Mouse (Mus musculus) spleen, adult 2 months (tissue): ENCODE measurements around the gene Bcam.

ENCODE experiments used
- CTCF ChIP-seq: fragments of 200-500 bp; IDR thresholded peaks from 2 replicates; pipeline ENCODE4 v1.5.1; 2011; ENCODE audit warnings: mild to moderate bottlenecking, inconsistent platforms; ENCODE audit not compliant: insufficient read depth, insufficient read length, insufficient replicate concordance; ENCODE audit errors: extremely low read depth
- POLR2A ChIP-seq: fragments of 200-500 bp; IDR thresholded peaks from 2 replicates; pipeline ENCODE4 v1.6.1; 2011; ENCODE audit warnings: low read depth, low read length, inconsistent platforms

DNA sequence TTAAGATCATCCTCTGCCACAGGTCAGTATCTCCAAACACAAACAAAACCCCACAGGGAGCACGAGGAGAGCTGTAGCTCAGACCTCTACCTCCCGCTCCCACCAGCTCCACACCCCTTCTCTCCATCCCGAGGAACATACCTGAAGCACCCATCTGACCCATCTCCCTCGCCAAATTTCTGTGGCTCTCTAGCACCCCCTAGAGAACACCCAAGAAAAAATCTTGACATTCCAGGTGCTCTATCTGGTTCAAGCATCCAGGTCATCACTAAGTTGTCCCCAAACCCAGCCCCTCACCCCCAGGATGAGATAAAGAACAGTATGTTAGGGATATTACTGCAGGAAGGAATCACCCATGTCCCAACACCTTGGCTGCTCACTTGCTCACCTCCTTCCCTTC lies 57.6 kb downstream of the Bcam start:
- TF ChIP-seq CTCF = peak; percentile 12; the same call in 1 of the 2 replicates
- no peak for TF ChIP-seq POLR2A
